Mouse (Mus musculus): ENCODE results near the gene Ube2h. TPM values are rescaled to one million over a fixed set of nuclear protein-coding genes. Genes with fewer than 3 reads are reported as not detected.

Gene Ube2h
- polyA plus RNA-seq, 1 experiment: 69.9 TPM

DNA sequence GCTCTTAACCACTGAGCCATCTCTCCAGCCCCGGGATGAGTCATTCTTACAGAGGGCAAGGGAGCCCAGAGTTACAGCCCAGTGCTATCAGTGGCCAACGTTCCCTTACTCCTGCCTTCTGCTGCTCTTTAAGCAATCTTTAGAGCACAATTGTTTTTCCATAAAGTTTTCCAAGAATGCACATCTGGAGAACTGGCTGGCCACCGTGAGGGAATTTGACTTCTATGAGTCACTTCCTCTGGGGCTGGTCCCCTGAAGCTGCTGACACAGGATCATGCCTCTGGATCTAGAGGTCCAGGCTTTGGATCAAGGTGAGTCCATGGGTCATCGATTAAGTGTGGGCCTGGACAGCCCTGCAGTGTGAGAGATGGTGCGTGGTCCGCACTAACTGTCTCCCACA, 39.7 kb upstream of the Ube2h start:
- no peak for TF ChIP-seq CTCF (IDR thresholded peaks at IDR 0.05; ENCODE audit: borderline replicate concordance, control insufficient read depth, extremely low read depth, insufficient read depth, low read length, poor library complexity)
- TF ChIP-seq POLR2A (IDR thresholded peaks at IDR 0.05; ENCODE audit: control insufficient read depth, extremely low read depth, insufficient read depth, low read length, poor library complexity): no peak
- 87% methylated on average over 6 of the region's 6 CpGs for WGBS
- Histone ChIP-seq H3K4me1 (replicated peaks; ENCODE audit: control insufficient read depth, insufficient read depth, low read length) (peaks cover 23% of the 10 kb centered on the region), H3K36me3 (ENCODE audit: control insufficient read depth, insufficient read depth, low read length) (no peaks in the 10 kb centered on the region), H3K27ac (ENCODE audit: control insufficient read depth, insufficient read depth, low read length) (no peak overlapping the region), H3K27me3 (ENCODE audit: control insufficient read depth, insufficient read depth, low read length) (no peaks in the 10 kb centered on the region), H3K4me3 (ENCODE audit: control insufficient read depth, insufficient read depth, low read length) (no peak overlapping the region)
- no peak for DNase-seq

DNA sequence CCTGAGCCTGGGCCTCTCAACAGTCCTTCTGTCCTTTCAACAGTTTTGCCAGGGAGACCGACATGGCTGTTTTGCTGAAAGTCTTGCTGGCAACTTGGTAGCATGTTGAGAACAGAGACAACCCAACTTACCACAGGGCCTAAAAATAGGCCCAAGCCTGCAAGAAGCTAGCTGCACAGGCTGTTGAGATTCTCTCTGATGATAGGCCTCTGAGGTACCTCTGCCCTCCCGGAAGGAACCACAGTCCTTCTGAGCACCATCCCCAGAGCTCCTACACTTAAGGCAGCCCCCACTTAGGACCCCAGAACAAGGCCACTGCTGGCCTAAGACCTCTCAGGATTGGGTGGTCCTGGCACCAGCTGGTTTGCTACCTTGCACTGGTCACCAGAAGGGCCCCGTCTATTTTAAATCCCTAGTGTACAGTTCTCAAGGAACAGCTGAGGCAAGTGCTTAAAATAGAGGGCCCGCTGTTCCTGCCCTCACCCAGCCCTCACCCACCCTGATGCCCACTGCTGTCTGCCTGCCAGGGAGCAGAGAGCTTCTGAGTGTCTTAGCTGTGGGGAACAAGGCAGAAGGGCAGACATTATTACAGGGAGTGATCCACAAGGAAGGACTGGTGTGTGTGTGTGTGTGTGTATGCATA, 36.0 kb upstream of the Ube2h start:
- WGBS: 18% methylated on average over 4 of the region's 4 CpGs
- Histone ChIP-seq H3K27ac (ENCODE audit: control insufficient read depth, insufficient read depth, low read length) (peak overlapping the region; percentile 93), H3K4me1 (replicated peaks; ENCODE audit: control insufficient read depth, insufficient read depth, low read length) (peaks cover 39% of the 10 kb centered on the region), H3K4me3 (ENCODE audit: control insufficient read depth, insufficient read depth, low read length) (no peak overlapping the region), H3K36me3 (ENCODE audit: control insufficient read depth, insufficient read depth, low read length) (no peaks in the 10 kb centered on the region), H3K27me3 (ENCODE audit: control insufficient read depth, insufficient read depth, low read length) (no peaks in the 10 kb centered on the region)
- DNase-seq: peak; percentile 53
- TF ChIP-seq POLR2A (IDR thresholded peaks at IDR 0.05; ENCODE audit: control insufficient read depth, extremely low read depth, insufficient read depth, low read length, poor library complexity) (no peak), CTCF (IDR thresholded peaks at IDR 0.05; ENCODE audit: borderline replicate concordance, control insufficient read depth, extremely low read depth, insufficient read depth, low read length, poor library complexity) (no peak)

DNA sequence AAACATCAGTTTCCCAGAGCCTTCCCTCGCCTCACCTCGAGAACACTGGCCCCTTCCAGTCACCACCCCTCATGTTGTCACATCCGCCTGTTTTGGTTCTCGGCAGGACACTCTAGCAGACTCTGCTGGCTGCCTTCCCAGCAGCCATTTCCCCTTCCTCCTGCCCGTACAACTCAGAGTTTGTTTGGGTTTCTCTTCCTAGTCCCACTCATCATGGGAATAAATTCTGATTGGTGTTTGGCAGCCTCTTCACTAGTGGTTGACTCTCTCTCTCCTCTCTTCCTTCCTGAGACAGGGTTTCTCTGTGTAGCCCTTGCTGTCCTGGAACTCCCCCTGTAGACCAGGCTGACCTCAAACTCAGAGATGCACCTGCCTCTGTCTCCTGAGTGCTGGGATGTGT, 32.6 kb upstream of the Ube2h start:
- Histone ChIP-seq H3K4me1 (replicated peaks; ENCODE audit: control insufficient read depth, insufficient read depth, low read length) (peaks cover 39% of the 10 kb centered on the region), H3K36me3 (ENCODE audit: control insufficient read depth, insufficient read depth, low read length) (no peaks in the 10 kb centered on the region), H3K27ac (ENCODE audit: control insufficient read depth, insufficient read depth, low read length) (peak overlapping the region; percentile 60), H3K4me3 (ENCODE audit: control insufficient read depth, insufficient read depth, low read length) (0 out of 2 replicates have a peak overlapping the region, but pooled peaks have one; percentile 10), H3K27me3 (ENCODE audit: control insufficient read depth, insufficient read depth, low read length) (no peaks in the 10 kb centered on the region)
- TF ChIP-seq CTCF (IDR thresholded peaks at IDR 0.05; ENCODE audit: borderline replicate concordance, control insufficient read depth, extremely low read depth, insufficient read depth, low read length, poor library complexity): no peak
- TF ChIP-seq POLR2A (IDR thresholded peaks at IDR 0.05; ENCODE audit: control insufficient read depth, extremely low read depth, insufficient read depth, low read length, poor library complexity): no peak
- DNase-seq: peak; percentile 50
- 1% methylated on average over 5 of the region's 5 CpGs for WGBS

GRCm38 (mm10) chr6:30332262-30332661, 27.9 kb upstream of the Ube2h start:
- no peak for DNase-seq
- H3K4me1 ChIP-seq (replicated peaks; ENCODE audit: control insufficient read depth, insufficient read depth, low read length): peaks cover 14% of the 10 kb centered on the region
- H3K27me3 ChIP-seq (ENCODE audit: control insufficient read depth, insufficient read depth, low read length): no peaks in the 10 kb centered on the region
- no peak for TF ChIP-seq CTCF (IDR thresholded peaks at IDR 0.05; ENCODE audit: borderline replicate concordance, control insufficient read depth, extremely low read depth, insufficient read depth, low read length, poor library complexity)
- TF ChIP-seq POLR2A (IDR thresholded peaks at IDR 0.05; ENCODE audit: control insufficient read depth, extremely low read depth, insufficient read depth, low read length, poor library complexity): no peak
- H3K4me3 ChIP-seq (ENCODE audit: control insufficient read depth, insufficient read depth, low read length): no peak overlapping the region
- H3K27ac ChIP-seq (ENCODE audit: control insufficient read depth, insufficient read depth, low read length): no peak overlapping the region
- WGBS: 65% methylated on average over 4 of the region's 4 CpGs
- H3K36me3 ChIP-seq (ENCODE audit: control insufficient read depth, insufficient read depth, low read length): no peaks in the 10 kb centered on the region

- no peak for DNase-seq
- H3K36me3 ChIP-seq (ENCODE audit: control insufficient read depth, insufficient read depth, low read length): no peaks in the 10 kb centered on the region
- 96% methylated on average over 5 of the region's 5 CpGs for WGBS
- no peak overlapping the region for H3K4me3 ChIP-seq (ENCODE audit: control insufficient read depth, insufficient read depth, low read length)
- no peaks in the 10 kb centered on the region for H3K27me3 ChIP-seq (ENCODE audit: control insufficient read depth, insufficient read depth, low read length)
- H3K27ac ChIP-seq (ENCODE audit: control insufficient read depth, insufficient read depth, low read length): no peak overlapping the region
- no peak for TF ChIP-seq POLR2A (IDR thresholded peaks at IDR 0.05; ENCODE audit: control insufficient read depth, extremely low read depth, insufficient read depth, low read length, poor library complexity)
- TF ChIP-seq CTCF (IDR thresholded peaks at IDR 0.05; ENCODE audit: borderline replicate concordance, control insufficient read depth, extremely low read depth, insufficient read depth, low read length, poor library complexity): no peak
- H3K4me1 ChIP-seq (replicated peaks; ENCODE audit: control insufficient read depth, insufficient read depth, low read length): peaks cover 12% of the 10 kb centered on the region
These were observed 26.4 kb upstream of the Ube2h start for GRCm38 (mm10) chr6:30330706-30331105.

- Histone ChIP-seq H3K4me3 (ENCODE audit: control insufficient read depth, insufficient read depth, low read length) (no peak overlapping the region), H3K27ac (ENCODE audit: control insufficient read depth, insufficient read depth, low read length) (peak overlapping the region; percentile 31; the same call in 1 of the 2 replicates), H3K4me1 (replicated peaks; ENCODE audit: control insufficient read depth, insufficient read depth, low read length) (peaks cover 11% of the 10 kb centered on the region), H3K36me3 (ENCODE audit: control insufficient read depth, insufficient read depth, low read length) (no peaks in the 10 kb centered on the region), H3K27me3 (ENCODE audit: control insufficient read depth, insufficient read depth, low read length) (no peaks in the 10 kb centered on the region)
- no peak for DNase-seq
- TF ChIP-seq CTCF (IDR thresholded peaks at IDR 0.05; ENCODE audit: borderline replicate concordance, control insufficient read depth, extremely low read depth, insufficient read depth, low read length, poor library complexity) (no peak), POLR2A (IDR thresholded peaks at IDR 0.05; ENCODE audit: control insufficient read depth, extremely low read depth, insufficient read depth, low read length, poor library complexity) (no peak)
- 3% methylated on average over 3 of the region's 4 CpGs for WGBS
These were observed 21.7 kb upstream of the Ube2h start for GRCm38 (mm10) chr6:30325932-30326501.

All from thymus, adult 2 months (tissue).